Mouse (Mus musculus) layer of hippocampus, adult 2 months (tissue): ENCODE results near the gene Prr11. TPM values are rescaled to one million over a fixed set of nuclear protein-coding genes. Genes with fewer than 3 reads are reported as not detected.

Source experiments
- DNase-seq, 2 experiments: peaks; one replicate each; pipeline ENCODE4 v3.0.0; 2022; ENCODE audit warnings: low spot score in 2 of 2
- H3K27ac ChIP-seq: fragments of 200-600 bp; 2 replicates; pipeline ENCODE4 v1.8.1; 2022
- H3K4me3 ChIP-seq: fragments of 200-600 bp; 2 replicates; pipeline ENCODE4 v1.8.1; 2022; ENCODE audit warnings: mild to moderate bottlenecking
- CTCF ChIP-seq: fragments of 200-600 bp; conservative IDR thresholded peaks from 2 replicates; pipeline ENCODE4 v1.8.1; 2022; ENCODE audit warnings: antibody characterized with exemption, mild to moderate bottlenecking, moderate library complexity
- long read RNA-seq, 2 experiments: library from polyadenylated mRNA; stranded (forward); transcript quantifications; one replicate each; pipeline ENCODE4 v2.0.0; 2021; ENCODE audit warnings: borderline mapping rate in 2 of 2
- total RNA-seq, 2 experiments: library from RNA; stranded (reverse); gene quantifications; 2 replicates each; pipeline ENCODE4 v1.2.3; 2021

Gene Prr11
- under 1 TPM; 0.38 to 0.56 TPM for total RNA-seq
- long read RNA-seq, experiment 1, partial matches to known transcripts, result 0 of 6 reads
- long read RNA-seq, experiment 1, other reads (novel, unspliced or antisense), result 6 of 6 reads
- long read RNA-seq, experiment 2, partial matches to known transcripts, result 0 of 4 reads
- long read RNA-seq, experiment 2, other reads (novel, unspliced or antisense), result 4 of 4 reads

GRCm38 (mm10) chr11:87108409-87108754 is at the start of gene Prr11:
Gene Prr11, minus strand, starts transcription at chr11:87108708.
- H3K4me3 ChIP-seq, result peak within 1 kb of the TSS; percentile 88
- TF ChIP-seq CTCF, result no peak
- DNase-seq, result no peak
- H3K27ac ChIP-seq, result peak within 1 kb of the TSS; percentile 93

DNA sequence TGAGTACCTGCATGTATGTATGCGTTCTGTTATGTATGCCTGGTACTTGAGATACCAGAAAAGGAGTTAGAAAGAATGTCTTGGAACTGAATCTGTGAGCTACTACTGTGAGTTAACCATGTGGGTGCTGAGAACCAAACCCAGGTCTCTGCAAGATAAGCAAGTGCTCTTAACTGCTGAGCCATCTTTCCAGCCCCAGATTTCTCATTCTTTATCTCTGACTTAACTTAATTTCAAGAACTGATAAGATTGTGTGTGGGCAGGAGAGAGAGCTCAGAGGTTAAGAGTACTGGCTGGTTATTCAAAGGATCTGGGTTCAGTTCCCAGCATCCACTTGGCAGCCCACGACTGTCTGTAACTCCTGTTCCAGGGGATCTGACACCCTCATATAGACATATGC is 49.5 kb upstream of the Prr11 start:
- H3K27ac ChIP-seq, result no peak overlapping the region
- DNase-seq, result no peak
- TF ChIP-seq CTCF, result no peak
- no peak overlapping the region for H3K4me3 ChIP-seq

GRCm38 (mm10) chr11:87136233-87136632 is 27.7 kb upstream of the Prr11 start:
- Histone ChIP-seq H3K27ac (peak overlapping the region; percentile 3; the same call in 1 of the 2 replicates), H3K4me3 (no peak overlapping the region)
- peak in 1 of 2 experiments; percentile 21 for DNase-seq
- TF ChIP-seq CTCF, result no peak

DNA sequence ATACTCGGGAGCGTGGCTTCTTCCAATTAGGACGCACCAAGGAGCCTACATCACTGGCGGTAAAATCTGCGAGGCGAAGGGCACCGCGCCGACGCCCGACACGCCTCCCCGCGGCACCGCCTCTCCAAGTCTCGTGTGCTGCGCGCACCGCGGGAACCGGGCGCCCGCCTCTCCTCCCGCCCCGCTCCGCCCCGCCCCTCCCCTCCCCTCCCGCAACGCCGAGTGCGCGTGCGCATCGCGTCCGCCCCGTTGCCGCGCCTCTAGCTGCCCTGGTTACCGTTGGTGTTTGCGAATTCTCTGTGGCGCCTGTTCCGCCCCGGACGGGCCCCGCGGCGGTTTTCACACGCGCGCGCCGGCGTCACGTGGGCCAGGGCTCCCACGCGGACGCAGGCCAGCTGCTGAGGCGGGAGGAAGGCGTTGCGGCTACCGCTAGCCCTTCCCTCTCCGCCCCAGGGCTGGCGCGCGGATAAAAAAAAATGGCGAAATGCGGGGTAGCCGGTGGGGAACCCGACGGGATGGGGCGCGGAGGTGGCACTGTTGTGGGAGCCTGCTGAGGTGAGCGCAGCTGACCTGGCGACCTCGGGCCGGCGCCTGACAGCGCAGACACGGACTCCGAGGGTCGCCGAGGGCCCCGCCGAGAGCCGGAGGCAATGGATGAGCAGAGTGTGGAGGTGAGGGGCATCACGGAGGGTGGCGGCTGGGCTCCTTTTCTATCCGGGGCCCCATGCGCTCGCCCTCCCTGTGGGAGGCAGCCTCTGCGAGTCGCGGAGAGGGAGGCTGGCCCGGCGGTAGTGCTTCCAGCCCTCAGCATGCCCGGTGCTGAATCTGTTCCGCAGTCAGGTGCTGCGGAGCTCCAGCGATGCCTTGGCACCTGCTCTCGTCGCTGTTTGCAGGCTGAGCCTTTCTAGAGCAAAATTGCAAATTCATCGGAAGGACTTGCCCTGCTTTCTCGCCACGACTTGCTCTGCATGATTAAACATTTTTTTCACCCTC is 18.6 kb upstream of the Prr11 start, which contains the start of gene Trim37:
Gene Trim37, plus strand, starts transcription at position 254 of the 993 bp plus-strand sequence.
- DNase-seq, result peak; percentile 90 to 93
- peak; percentile 10; the same call in 1 of the 2 replicates for TF ChIP-seq CTCF
- H3K27ac ChIP-seq, result peak within 1 kb of the TSS; percentile 97
- peak within 1 kb of the TSS; percentile 93 for H3K4me3 ChIP-seq

GRCm38 (mm10) chr11:87126281-87126823 is 17.8 kb upstream of the Prr11 start:
- H3K27ac ChIP-seq, result peak overlapping the region; percentile 58; the same call in 1 of the 2 replicates

GRCm38 (mm10) chr11:87125562-87125961 is 17.1 kb upstream of the Prr11 start:
- no peak for TF ChIP-seq CTCF
- H3K4me3 ChIP-seq, result no peak overlapping the region
- no peak overlapping the region for H3K27ac ChIP-seq
- no peak for DNase-seq

More at GRCm38 (mm10) chr11:87126281-87126823, 17.8 kb upstream of the Prr11 start:
- TF ChIP-seq CTCF, result no peak
- peak overlapping the region; percentile 93 for H3K4me3 ChIP-seq
- no peak for DNase-seq

GRCm38 (mm10) chr11:87121864-87122263 is 13.4 kb upstream of the Prr11 start:
- Histone ChIP-seq H3K4me3 (no peak overlapping the region), H3K27ac (no peak overlapping the region)
- DNase-seq, result no peak
- TF ChIP-seq CTCF, result no peak

DNA sequence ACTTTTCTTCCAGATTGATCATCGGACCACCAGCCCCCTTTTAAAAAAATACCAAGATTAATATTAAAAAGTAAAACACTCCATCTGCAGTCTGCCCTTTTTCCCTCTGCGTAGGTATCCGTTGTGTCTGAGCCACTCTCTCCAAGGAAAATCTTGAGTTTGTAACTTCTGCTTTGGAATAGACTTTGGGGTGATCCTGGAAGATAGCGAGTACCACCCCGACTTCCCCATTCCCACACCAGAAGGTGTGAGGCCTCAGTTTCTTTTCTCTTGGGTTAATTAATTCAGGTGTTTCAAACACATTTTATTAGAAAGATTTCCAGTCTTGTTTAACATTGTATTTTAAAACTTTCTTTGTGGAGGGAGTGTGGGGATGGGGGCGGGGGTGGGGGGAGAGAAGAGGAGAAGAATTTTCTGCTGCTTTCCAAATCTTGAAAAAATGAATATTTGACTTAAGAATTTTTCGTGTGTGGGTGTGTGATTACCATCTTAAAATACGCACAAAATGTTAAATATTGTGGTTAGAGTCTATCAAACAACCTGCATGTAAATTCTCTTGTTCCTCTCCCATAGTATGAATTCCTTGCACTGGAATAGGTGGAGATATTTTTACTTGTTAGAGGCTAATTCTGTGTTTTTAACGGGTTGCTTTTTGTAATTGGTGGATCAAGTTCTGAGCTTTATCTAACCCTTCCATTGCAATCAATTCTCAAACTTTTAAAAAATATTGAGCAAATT is 1.8 kb upstream of the Prr11 start:
- peak overlapping the region; percentile 88 for H3K4me3 ChIP-seq
- no peak for DNase-seq
- TF ChIP-seq CTCF, result no peak
- H3K27ac ChIP-seq, result peak overlapping the region; percentile 93

DNA sequence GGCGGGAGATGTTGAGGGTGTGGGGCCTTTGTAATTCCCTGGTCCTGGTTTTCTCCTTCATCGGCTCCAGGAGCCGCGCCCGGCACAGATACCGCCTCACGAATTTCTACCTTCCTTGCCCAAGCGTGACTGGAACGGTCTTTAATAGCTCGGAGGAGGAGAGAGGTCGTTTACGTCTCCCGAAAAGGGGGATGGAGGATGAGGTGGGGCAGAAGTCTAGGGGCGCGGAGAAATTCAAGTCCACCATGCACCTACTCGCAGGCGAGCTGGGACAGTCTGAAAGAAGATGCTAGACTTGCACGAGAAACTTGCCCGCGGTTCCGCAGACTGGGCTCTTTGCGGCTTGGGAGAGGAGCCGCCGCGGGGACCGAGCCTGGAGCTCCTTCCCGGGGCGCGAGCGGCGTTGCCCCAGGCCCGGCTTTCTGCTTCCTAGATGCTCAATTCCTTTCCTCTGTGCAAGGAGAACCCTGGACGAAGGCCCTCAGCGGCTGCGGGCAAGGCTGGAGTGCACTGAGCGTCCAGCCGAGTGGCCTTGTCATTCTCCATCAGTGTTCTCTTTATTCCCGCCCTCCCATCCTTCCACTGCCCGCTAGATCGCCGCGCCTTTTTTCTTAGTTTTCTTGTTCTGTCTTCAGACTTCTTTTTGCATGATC is 1.1 kb upstream of the Prr11 start:
- peak overlapping the region; percentile 93 for H3K27ac ChIP-seq

DNA sequence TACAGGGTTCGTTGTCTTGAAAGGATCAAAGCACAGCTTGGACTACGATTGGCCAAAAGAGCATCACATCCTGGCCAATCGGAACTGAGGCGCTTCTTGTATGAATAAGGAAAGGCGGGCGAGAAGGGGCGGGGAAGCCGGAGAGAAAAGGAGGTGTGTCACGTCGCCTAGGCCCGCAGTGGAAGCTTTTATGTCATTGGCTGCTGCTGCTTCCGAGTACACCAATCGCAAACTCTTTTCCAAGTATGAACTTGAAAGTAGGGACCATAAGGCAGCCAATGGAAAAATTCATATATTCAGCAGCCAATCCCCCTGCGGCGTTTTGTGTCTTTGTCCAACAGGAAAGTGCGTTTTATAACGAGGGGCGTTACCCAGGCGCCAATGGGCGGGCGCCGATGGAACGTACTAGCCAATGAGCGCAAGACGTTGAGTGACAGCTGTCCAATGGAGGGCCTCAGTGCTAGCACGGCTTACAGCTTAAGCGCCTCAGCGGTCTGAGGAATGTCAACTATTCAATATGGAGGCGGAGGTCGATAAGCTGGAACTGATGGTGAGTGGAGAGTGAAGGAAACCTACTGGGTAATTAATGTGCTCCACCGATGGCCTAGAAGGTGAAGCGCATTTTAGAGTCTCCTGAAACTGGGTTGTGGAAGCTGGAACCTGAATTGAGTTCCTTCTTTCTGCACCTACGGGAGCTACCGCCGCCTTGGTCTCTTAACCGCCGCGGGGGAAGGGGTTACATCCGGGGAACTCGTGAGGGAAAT is 429 bp upstream of the Prr11 start, which contains the start of gene Ska2:
Gene Ska2, plus strand, starts transcription at position 480 of the 764 bp plus-strand sequence.
- Histone ChIP-seq H3K27ac (peak within 1 kb of the TSS; percentile 93), H3K4me3 (peak within 1 kb of the TSS; percentile 88)
- TF ChIP-seq CTCF, result no peak; the same call in 1 of the 2 replicates
- DNase-seq, result peak; percentile 94 to 99

More for the DNA sequence above, 1.1 kb upstream of the Prr11 start:
- peak overlapping the region; percentile 88 for H3K4me3 ChIP-seq
- TF ChIP-seq CTCF, result no peak
- no peak for DNase-seq

- DNase-seq, result no peak
- TF ChIP-seq CTCF, result no peak
- Histone ChIP-seq H3K4me3 (peak overlapping the region; percentile 79), H3K27ac (peak overlapping the region; percentile 85; the same call in 1 of the 2 replicates)
Observed at GRCm38 (mm10) chr11:87087142-87087541, 21.4 kb downstream of the Prr11 start.
